Mouse (Mus musculus) cerebellum, adult 11-12 months (tissue): Measurements from ENCODE around the gene Gmds.

Experiments used
- DNase-seq: peaks from one replicate; pipeline ENCODE4 v3.0.0; 2022

The Gmds gene

DNA sequence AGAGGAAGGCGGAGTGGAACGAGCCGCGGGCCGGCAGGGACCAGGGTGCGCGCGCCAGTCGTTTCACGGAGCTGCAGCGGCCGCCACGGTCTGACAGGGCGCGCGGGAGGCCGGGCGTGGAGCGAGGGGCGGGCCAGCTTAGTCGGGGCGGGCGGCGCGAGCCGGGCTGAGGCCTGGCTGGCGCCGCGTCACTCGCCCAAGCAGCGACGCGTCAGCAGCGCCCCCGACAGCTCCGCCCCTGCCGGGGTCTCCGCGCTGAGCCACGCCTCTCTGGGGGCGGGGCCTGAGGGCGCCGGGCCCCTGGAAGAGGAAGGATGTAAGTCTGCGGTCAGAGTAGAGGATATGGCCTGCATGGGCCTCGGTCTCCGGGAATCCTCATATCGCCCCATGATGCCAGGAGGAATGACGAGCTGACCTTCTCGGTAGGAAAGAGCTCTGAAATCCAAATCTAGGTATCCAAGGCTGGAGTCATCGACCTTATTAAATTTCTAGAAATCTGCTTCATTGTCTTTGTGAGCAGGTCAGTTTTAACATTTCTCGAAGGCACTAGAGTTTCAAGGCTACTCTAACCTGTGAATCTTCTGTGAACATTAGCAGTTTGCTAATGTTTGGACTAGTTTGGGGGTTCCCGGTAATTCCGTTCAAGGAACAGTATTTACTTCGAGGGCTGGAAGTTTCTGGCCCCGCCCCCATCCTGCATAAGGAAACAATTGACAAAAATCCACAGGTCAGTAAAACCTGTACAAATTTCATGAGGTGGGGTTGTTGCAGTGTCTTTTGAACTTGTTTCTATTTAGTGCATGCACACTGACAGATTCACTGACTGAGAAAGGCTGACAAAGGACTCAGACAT, at the start of gene Gmds:
Gmds (minus strand) TSS at position 228 of the 853 bp plus-strand sequence.
- peak; percentile 95 for DNase-seq

DNA sequence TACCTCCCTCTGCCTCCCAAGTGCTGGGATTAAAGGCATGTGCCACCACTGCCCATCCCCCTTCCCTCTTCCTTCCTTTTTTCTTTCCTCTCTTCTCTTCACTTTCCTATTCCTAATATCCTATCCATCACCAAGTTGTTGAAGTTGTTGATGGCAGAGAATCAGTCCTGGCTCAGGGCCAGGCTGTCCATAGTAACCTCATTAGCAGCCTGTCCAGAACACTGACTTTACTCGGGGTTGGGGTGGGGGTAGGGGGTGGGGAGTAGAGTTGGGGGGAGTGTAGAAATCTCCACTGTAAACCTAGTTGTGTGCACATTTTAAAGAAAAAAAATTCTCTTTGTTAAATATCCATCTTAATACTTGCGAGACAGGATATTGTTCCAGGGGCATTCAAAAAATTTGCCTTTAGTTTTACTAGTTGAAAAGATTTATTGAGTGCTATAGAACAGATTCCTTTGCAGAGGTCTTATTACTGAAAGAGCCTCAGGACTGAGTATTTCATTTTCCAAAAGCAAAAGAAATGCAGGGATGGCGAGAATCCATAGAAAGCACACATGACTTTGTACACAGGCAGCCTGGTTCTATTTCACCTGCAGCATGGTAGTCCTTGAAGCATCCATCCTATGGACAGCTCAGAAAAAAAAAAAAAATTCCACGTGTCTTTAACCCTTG, 47.0 kb upstream of the Gmds start:
- no peak for DNase-seq

DNA sequence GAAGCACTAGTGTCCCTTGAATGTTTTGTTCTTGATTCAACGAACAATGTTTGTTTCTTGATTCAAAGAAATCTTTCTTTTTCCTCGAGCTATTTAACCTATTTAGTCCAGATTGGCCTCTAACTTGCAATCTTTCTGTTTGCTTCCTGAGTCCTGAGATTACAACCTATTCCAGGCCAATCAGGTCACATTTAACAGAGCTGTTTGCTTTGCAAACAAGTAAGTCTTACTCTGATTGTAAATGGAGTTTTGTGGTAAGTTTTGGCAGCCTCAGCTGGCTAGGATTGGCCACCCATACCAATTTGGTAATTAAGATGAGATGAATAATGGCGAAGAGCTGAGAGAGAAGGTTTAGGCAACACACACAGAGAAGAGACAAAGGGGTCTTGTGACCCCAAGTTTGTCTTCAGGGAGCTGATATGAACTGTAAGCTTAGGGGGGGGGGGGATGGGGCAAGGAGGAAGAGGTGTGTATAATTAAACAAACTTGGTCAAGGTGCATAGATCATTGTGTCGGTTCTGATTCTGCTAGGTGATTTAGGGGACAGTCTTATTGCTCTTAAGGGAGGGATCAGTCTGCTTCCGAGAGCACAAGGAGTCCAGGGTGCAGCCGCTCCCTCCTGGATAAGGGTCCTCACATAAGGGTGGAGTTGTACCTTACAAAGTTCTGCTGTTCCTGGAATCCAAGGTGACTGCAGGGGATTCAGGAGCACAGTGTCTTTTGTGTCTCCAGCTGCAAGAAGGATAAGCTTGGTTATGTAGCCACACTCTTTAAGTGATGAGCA, 43.9 kb upstream of the Gmds start:
- DNase-seq = no peak

DNA sequence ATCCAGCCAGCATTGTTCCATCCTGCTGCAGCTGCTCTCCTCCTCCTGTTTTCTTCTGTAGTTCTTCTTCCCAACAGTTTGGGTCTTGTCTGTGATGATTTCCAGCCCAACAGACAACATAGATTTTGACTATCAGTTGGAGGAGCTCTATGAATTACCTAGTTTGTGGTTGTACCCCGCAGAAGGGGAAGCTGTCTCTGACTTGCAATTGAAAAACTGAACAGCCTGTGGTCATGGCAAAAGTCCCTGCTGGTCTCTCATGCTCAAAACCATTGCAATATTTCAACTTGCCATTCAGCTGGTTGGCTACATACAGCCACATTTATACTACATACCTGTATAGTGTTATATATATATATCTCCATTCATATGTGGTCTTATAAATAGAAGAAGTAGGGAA, 40.1 kb upstream of the Gmds start:
- DNase-seq = no peak

DNA sequence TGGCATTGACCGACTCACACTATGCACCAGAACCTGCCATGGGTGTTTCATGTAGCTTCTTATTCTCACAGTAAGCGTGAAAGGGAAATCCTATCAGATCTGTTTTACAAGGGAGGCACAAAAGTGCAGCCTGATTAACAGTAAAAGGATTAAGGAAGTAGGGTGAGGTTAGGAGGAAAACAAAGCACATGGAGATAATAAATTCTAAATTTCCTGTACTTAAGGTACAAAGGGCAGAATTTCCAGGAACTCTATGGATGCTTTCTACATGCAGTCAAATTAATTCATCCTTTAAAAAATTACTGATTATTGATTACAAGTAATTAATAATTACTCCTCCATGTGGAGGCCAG, 34.0 kb upstream of the Gmds start:
- no peak for DNase-seq

DNA sequence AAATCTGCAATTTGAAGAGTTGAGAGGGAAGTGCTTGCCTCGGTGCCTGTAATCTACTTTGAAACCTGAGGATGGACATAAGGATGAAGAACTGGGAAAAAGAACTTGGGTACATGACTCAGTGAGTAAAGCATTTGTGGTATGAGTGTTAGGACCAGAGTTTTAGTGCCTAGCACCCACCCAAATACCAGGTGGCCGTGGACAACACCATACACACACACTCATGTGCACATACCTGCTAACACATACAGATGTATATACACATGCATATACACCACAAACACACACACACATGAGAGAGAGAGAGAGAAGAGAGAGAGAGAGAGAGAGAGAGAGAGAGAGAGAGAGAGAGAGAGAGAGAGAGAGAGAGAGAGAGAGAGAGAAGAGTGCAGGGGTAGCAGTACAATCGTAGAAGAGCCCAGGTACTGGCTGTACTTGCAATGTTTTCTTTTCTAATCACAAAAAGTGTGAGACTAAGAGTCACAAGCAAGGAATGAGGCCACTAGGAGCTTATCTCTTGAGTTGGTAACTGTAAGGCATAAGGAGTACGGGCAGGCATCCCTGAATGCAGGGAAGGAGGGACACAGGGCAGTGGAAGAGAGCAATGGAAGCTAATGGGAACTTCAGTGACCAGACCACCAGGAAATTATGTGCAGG, 33.5 kb upstream of the Gmds start:
- no peak for DNase-seq

DNA sequence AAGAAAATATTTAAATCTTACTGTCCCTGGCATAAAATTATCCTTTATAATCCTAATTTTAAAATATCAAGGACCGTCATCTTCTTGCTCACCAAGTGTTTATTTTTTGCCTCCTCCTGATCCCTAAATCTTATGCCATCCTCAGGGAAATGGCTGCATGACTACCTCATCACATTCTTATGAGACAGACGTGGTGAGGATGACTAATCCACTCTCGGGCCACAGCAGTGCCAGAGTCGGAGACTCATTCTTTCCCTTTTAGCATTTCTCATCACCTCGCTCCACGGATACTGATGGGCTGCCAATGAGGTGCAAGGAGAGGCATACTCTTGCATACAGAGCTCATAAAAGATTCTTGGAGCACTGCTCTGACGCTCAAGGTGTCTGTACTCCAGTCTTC, 32.2 kb upstream of the Gmds start:
- no peak for DNase-seq

- DNase-seq = no peak
These were observed 31.6 kb upstream of the Gmds start for GRCm38 (mm10) chr13:32370135-32370534.

- no peak for DNase-seq
These were observed 616 bp downstream of the Gmds start for GRCm38 (mm10) chr13:32337735-32338512.

DNA sequence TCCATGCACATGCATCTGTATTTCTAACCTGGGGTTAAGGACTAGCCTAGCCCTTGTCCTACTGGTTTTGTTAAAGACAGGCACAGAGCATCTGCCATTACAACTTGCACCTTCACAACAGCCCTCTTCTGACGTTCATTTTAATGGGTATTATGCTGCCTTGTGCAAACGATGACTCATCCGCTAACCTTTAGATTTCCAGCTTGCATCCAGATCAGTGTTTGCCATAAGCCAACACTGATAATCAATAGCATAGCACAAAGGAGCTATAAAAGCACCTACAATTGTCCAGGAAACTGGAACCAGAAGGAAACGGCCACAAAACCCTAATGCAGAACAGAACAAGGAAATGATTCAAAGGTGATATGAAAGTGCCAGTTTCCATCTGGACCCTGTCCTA, 20.2 kb downstream of the Gmds start:
- no peak for DNase-seq

DNA sequence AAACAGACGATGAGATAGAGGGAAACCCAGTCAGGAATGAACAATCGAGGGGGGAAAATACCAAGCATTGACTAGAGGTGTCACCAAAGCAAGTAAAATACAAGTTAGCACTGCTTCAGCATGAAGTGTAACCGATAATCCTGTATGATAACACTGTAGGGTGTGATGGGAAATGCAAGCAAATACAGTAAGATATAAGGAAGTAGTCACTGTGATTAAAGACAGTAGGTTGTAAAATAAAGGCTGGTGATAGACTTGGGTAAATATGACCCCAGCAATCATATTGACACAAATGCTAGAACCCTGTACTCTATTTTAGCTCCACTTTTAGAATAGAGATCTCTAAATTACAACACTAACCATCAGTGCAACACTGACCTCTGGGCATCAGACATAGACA, 21.2 kb downstream of the Gmds start:
- no peak for DNase-seq

DNA sequence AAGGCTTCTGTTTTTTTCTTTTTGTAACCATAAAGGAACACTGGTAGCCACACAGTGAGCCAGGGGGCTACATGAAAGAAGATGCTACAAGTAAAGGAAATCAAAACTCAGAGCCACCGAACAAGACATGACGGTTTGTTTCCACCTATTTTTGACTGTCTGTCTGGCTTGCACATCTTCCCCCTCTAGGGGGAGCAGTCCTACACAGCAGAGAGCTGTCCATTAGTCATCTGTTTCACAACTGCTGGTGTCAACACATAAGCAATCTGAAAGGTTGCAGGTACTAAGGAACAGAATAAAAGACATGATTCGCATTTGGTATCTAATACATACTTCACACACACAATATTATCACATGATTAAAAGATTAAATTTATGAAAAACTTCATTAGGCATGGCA, 25.9 kb downstream of the Gmds start:
- no peak for DNase-seq

DNA sequence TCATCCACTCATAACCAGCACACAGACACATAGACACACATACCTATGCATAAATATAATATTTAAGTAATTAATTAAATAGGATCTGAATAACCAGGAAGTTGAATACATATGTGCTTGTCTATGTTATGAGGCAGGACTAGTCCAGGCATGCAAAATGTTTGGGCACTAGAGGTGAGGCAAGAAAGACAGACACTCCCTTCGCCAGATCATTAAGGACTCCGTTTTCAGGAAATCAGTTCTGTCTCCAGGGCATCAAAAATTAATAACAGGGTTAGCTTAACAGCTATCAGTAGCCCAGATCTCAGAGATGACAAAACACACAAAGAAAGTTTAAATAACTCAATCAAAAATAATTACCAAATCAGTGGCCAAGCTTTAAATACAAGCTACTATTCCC, 27.1 kb downstream of the Gmds start:
- no peak for DNase-seq

DNA sequence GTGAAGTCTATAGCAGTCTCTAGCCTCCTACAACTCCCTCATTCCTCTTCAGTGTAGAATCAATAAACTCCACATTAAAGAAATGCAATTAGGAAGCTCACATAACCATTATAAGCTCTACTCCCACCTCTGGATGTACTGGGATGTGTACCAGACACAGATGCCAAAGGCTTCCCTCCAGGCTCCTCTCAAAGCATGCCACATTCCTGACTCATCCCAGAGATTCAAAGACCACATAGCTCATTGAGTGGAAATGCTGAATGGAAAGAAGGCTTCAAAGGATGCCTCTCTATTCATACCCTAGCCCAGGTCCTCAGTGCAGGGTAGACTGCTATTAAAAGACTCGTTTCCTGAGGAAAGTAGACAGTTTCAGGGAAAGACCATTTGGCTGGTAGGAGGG, 40.1 kb downstream of the Gmds start:
- DNase-seq = no peak

DNA sequence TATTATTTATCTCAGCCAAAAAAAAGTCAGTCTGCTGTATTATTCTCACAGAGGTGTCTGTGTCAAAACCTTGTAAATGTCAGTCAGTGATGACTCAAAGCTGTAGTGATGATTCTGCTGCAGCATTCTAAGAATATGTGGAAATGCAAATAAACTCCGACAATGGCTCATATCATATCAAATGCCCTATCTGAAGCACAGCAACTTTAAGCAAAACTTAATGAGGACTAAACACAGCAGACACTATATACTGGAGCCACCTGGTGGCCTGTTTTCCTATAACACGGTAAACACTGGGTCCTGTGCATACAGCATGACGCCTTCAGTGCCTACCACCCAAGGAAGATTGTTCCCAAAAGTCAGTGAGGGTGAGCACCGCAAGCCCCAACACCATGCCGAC, 41.1 kb downstream of the Gmds start:
- no peak for DNase-seq

- DNase-seq = no peak
These were observed 43.9 kb downstream of the Gmds start for GRCm38 (mm10) chr13:32294416-32295195.

GRCm38 (mm10) chr13:32272937-32273496, 65.5 kb downstream of the Gmds start:
- no peak for DNase-seq

GRCm38 (mm10) chr13:32269757-32270156, 68.8 kb downstream of the Gmds start:
- no peak for DNase-seq

- DNase-seq = no peak
These were observed 69.3 kb downstream of the Gmds start for GRCm38 (mm10) chr13:32269261-32269660.

GRCm38 (mm10) chr13:32268284-32268683, 70.3 kb downstream of the Gmds start:
- no peak for DNase-seq

GRCm38 (mm10) chr13:32267184-32267775, 71.3 kb downstream of the Gmds start:
- no peak for DNase-seq
